Mouse (Mus musculus) 416B (cell line): ENCODE measurements at regions not wholly inside any gene's neighbourhood (a gene's known extent, or its start where the extent isn't known, plus 50 kb on each side); places are given as distances from the start of the nearest gene placed in this dataset.
"Not testable (repeated sequence)": the region's sequence is repeated elsewhere in the genome, so short reads cannot be mapped to it uniquely, and the experiment has no call there.

Experiments used
- DNase-seq: peaks from one replicate; pipeline ENCODE4 v3.0.0; 2011; ENCODE audit warnings: low read depth

DNA sequence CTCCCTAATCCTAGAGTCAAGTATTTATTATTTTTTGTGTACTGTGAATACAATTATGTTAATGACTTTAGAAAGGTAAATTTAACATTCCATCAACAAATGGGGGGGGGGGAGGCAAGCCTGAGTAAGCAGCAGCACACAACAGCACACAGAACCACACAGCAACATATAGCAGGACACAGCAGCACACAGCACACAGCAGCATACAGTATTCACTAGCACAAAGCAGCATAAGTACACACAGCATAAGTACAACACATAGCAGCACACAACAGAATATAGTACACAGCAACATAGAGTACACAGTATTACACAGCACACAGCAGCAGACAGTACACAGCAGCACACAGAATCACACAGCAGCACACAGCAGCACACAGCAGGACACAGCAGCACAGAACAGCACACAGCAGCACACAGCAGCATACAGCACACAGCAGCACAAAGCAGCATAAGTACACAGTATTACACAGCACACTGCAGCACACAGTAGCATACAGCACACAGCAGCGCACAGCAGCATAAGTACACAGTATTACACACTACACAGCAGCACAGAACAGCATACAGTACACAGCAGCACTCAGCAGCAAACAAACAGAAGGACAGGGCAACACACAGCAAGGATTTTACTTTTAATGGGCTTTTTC lies 605.7 kb downstream of the Tbl1xr1 start:
- no peak for DNase-seq

DNA sequence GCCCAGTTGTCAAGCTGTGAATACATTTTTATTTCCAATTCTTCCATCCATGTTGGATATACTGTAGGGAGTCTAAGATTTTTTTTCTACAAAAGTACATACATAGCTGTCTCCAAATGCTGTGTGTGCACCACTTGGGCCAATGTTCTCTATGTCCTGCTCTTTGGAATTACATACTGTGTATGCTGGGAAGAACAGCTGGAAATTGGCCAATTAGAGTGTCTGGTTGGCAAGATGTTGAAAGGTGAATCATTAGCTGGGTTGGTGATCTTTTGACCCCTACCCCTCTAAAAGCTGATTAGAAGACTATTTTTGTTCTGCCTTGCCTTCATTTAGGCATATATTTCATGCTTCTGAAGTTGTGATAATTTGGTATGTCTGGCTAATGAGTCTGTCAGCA lies 622.9 kb downstream of the Tbl1xr1 start:
- no peak for DNase-seq

DNA sequence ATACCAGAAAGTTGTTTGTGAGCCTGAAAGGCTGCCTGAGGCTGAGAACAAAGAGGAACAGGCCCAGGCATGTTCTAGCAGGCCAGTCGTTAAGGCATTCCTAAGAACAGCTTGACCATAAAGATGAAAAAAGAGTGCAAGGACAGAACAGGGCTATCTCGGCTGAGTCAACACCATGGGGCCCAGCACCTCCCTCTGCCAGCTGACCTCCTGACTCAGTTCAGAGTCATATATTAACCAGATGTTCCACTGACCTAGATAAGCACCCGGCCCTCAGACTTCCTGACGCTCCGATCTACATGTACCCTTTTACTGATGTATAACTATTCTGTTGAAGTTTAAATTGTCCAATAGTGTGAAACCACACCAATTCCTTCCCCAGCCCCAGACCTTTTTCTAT lies 625.0 kb downstream of the Tbl1xr1 start:
- DNase-seq, result not testable (repeated sequence)

DNA sequence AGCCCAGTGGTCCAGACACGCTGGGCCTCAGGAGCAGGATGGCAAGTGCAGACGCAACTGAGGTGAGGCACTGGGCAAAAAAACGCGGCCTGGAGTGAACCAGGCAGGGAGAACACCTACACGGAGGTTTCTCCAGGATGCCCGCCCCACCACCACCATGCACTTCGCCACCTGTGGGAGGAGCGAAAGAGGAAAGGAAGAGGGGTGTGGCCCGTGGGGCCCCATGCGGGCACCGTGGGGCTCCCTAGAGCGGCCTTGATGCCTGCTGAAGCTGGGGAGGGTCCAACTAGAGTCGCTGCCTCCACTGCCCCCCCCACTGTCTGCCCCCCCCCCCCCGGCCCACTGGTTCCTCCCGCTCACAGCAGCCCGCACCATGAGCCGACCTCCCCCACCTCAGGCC lies 629.2 kb downstream of the Tbl1xr1 start:
- DNase-seq, result no peak

DNA sequence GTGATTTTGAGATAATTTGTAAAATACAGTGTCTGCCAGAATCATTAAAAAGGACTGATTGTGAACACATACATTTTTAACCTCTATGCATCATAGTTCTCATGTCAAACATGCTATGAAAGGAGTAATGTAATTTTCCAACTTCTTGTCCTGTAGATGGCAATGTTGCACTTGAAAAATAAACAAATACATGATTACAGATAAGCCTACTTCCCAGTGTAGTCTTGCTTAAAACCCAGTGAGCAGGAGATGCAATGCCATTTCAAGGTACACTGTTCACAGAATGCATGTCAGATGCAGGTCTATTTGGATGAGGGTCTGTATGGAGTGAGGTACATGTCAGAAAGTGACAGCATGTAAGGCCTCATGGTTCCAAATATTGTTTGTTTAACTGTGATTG lies 668.6 kb downstream of the Tbl1xr1 start:
- peak; percentile 56 for DNase-seq
